Mouse (Mus musculus) naive thymus-derived CD4-positive, alpha-beta T cell, adult 5 months (primary cell): Measurements from ENCODE around the gene Gm20870. TPM values are rescaled to one million over a fixed set of nuclear protein-coding genes. Genes with fewer than 3 reads are reported as not detected.

Experiments
- polyA plus RNA-seq: library from polyadenylated mRNA; unstranded; fragments of 100-300 nt; shearing (Covaris generic); gene quantifications from one replicate; pipeline ENCODE4 v1.2.1, GENCODE M21; 2017

The Gm20870 gene
- not detected for polyA plus RNA-seq

DNA sequence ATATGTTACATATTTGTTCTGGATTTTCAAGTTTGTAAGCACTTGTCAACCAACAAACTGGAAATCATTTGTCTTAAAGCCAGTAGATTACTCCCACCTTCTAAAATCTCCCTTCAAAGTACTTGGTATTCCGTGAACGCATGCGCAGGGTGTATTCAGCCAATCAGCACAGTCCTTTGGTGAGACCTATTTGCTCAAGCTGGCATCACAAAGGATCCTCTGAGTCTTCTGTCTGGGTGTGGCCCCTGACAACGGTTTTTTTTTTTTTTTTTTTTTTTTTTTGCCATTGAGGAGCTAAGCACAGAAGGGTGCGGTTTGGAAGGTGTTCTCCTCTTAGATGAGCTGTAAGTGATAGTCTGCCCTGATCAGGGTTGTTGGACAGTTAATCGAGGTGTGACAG is at the start of gene Gm20870:
Gene Gm20870, plus strand, starts transcription at position 301 of the 400 bp plus-strand sequence.

Other genes with a start within 250 kb of the Gm20870 start
- gene Gm20869, start 222.6 kb upstream of the Gm20870 start, polyA plus RNA-seq: not detected